Mouse (Mus musculus): ENCODE data around the gene Plcb3. TPM values are rescaled to one million over a fixed set of nuclear protein-coding genes. Genes with fewer than 3 reads are reported as not detected.
A peak's percentile ranks its signal among the peaks of the same experiment; 100 is the strongest.

Plcb3 gene
- total RNA-seq, 2 experiments from 2014 or later = 9.8 to 10.4 TPM

DNA sequence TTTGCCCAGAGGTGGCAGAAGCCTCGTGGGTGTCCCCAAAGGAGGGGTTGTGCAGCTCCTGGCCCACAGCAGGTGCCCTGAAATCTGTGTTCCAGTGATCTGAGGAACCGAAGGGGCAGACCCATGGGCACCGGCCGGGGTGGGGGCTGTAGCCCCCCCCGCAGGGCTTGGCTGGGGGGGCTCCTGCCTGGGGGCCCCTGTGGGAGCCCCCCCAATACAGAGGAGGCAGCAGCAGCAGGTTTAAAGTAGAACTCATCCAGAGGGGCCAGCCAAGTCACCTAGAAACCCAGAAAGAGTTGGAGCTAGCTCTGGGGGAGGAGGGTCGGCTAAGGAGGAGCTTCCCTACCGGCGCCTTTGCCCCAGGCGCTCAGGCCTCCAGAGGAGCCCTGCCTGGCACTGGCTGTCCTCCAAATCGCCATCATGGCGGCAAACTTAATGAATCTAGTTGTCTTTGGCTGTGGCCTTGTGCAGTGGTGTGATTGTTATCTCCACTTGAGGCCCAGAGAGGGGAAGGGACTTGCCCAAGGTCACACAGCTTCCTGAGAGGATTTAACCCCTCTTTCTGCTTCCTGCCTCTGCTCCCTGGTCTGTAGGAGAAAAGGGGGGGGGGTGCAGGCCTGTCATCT is 5.7 kb downstream of the Plcb3 start:
- no peak for DNase-seq

DNA sequence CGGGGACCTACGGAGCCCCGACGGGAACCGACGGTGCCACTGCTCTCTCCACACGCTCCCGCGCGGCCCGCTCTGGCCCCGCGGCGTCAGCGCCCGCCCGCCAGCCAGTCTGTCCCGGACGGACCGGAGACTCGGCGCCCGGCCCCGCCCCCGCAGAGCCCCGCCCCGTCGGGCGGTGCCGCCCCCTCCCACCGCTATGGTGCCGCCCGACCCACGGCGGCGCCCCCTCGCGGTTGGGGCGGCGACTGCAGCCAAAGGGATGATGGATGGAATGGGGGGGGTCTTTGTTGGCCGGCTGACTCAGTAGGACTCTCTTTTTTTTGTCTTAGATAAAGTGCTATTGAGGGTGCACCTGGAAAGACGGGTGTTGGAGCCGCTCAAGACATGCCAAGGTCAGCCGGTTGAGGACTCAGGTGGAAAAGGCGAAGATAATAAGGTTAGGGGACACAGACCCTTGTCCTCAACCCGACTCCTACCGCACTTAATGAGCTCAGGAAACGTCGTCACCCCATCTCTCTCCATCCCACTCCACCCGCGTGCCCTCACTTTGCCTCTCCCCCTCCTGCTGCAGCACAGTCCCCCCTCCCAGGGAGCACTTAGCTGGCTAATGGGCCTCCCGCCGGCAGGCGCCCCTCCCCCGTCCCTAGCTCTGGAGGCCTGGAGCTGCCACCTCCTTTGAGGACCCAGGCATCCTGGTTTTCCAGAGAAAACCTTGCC is 6.4 kb downstream of the Plcb3 start:
- DNase-seq = peak; percentile 82

DNA sequence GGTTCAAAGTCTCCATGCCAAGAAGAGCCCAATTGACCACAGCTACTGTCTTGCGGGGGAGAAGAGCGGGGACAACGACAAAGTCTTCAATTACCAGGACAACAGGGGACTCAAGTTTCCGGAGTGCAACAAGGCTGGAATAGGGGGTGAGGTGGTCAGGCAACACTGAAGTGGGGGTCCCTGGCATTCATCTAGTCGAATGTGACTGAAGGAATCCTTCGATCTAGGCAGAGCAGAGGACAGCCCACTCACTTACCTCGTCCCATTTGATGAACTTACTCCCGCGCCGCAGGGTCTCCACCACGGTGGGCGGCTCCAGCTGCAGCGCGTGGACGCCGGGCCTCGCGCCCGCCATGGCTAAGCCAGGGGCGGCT is 7.0 kb downstream of the Plcb3 start:
- DNase-seq = no peak

DNA sequence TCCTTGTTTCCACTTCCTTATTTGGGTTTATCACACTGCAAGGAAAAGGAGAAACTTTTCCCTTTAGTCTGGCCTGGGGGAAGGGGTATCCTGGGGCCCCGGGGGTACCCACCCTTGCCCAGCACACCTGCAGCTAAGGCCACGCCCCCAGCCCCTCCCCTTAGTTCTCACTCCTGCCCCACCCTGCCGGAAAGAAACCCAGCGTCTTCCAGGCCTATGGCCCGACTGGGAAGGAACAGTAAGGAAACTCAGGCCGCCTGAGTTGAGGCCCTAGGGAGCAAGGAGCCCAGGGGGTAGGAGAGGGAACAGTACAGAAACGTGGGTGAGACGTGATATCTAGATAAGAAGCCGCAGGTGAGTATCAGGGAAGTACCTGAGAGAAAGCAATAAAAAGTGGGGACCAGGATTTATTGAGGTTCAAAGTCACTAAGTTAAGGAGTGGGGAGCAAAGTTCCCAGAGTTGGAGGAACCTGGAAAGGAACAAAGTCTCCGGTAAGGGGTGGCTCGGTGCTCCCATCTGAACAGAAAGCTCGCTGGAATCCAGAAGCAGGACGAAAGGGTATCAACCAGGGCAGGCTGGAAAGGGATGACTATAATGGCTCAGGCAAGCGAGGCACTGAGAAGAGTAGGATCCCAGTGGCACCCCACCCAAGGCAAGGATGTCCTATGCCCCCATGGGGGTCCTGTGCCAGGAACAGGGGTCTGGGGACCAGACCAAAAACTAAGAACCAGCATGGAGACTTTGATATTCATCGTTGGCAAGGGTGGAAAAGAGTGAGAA is 7.6 kb downstream of the Plcb3 start:
- no peak for DNase-seq

DNA sequence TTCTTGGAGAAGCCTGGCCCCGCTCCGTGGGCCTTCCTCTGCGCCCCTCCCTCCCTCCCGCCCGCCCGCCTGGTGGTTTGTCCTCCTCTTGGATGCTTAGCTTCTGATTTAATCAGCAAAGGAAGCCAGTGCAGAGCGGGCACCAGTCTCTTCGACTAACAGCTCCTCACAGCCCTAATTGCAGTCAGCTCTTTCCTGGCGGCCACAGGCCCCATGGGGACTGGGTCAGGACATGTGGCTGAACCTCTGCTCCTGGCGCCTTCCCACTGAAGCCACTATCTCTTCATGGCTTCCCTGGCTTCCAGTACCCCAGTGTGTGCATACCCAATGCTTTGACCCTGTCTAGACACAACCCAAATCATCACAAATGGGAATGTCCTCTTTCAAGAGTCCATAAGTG is 19.8 kb downstream of the Plcb3 start:
- DNase-seq = no peak

DNA sequence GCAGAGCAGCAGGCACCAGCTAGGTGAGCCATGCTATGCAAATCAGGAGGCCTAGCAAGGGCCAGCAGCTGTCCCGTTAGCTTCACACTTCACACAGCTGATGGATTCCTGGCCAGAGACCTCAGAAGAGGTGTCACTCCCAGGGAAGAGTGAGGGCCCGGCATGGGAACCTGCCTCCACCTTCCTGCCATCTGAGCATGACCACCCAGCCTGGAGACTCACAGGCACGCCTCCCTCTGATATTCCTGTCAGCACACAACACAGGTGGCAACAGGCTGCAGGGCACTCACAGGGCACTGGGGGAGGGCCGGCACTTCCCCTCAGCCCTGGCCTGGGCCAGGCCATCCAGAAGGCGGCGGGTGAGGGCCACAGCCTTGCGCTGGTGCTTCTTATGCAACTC is 20.8 kb downstream of the Plcb3 start:
- no peak for DNase-seq

DNA sequence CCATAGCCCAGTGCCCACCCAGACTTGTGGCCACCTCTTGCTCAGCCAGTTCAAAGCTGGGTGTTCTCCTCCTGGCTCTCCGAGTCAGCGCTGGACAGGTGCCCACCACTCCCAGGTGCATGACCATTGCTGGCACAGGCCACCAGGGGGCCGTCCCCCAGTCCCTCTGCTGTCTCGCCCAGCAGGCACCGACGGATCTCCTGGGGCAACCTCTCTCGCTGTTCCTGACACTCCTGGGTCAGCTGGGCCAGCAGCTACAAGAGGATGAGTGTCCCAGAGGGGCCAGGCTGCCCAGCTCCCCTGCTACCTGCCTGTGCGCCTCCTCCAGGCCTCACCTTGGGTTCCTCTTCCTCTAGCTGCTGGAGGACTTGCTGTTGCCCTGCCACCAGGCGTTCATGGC is 22.2 kb downstream of the Plcb3 start:
- DNase-seq = no peak

DNA sequence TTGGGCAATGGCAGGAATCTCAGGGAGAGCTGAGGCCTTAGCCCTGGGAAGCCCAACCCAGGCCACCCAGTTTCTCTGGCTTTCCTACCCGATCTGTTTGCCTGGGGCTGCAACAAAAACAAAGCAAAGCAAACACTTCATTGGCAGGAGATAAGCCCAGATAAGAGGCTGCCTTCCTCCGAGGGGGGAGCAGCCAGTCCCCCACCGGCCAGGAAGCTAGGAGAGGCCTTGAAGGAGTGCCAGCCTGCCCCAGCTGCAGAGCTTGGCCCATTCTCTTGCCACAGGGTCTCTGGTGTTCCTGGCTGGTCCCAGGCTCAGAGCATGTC is 23.6 kb downstream of the Plcb3 start:
- peak; percentile 52 for DNase-seq

DNA sequence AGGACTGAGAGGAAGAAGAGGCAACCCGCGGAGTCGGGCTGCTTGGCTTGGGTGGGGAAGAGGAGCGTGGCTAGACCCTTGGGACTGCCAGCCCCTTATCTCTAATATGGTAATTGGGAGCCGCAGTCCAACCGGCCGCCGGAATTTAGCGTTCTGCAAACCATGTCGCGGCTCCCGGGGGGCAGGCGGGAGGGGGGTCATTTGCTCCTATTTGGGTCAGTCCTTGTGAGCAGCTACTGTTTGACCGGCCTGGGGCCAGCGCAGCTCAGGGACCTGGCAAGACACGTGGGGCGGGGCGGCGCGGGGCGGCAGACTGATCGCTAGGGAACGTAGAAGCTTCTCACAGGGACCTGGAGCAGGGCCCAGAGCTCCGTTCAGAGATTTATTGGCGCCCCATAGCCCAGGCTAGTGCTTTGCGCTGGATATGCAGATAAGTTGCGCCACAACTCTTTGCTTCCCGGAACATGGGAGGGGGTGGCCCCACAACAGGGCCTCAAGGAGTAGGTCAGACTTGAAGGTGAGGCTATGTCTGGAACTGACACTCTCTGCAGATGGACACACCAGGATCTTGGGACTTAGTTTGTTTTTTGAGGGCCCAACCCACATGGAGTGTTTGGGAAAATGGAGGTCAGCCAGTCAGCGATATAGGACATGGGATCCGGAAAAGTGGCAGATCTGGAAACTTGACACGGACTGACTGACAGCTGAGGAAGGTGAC is 24.1 kb downstream of the Plcb3 start:
- DNase-seq = peak; percentile 85

DNA sequence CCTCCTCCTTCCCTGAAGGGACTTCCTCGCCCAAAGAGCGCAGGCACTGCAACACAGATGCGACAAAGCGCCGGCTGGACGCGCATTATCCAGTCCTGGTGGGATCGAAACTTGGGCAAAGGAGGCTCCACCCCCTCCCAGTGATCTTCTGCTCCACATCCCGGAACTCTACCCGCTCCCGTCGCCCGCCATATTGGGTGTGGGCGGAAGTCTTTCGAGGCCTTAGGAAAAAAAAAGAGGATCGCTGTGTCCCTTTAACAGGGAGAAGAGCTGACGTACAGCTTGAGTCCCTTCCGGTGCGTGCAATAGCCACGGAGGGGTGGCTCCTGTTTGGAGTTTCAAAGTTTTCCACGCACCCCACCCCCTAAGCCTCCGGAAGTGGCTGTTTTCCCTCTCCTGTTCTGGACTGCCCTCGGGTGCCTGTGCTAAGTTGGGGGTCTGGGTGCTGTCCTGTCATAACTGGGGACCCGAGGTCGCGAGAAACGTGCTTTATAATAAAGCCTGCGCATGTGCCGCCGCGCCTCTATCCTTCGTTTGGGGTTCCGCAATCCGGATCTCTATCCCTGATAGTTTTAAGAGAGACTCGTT is 24.8 kb downstream of the Plcb3 start:
- DNase-seq = peak; percentile 96

DNA sequence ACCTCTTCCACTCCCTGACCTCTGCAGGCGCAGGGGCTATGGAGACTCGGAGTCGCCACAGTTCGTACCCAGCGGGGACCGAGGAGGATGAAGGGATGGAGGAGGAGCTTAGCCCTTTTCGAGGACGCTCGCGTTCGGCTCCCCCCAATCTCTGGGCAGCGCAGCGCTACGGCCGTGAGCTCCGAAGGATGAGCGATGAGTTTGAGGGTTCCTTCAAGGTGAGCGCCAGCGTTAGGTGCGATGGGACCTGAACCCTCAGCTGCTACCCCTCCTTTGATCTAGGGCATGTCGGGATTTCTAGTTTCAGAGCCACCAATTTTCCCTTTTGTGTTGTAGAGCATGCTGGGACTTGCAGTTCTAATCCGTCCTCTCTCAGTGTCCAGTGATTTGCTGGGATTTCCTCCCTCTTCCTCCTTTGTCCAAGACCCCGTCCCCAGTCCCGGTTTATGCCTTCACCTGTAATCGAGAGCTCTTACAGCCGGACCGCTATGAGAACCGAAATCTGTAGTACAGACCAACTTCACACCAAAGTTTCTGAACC is 25.6 kb downstream of the Plcb3 start:
- peak; percentile 50 for DNase-seq

DNA sequence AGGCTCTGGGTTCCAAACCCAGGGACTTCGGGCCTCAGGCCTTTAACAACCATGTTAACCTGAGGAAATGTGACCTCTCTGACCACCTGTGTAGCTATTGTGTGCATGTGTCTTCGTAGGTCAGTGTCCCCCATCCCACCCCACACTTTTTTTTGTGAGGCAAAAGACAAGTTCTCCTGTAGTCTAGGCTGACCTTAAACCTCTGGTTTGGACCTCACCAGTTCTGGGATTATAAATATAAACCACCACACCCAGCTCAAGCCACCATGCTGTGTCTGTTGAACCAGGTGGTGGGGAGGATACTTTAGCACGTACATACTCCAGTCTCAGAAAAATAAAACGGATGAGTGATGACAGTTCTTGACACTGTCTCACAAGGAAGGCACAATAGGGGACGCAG is 26.3 kb downstream of the Plcb3 start:
- no peak for DNase-seq

DNA sequence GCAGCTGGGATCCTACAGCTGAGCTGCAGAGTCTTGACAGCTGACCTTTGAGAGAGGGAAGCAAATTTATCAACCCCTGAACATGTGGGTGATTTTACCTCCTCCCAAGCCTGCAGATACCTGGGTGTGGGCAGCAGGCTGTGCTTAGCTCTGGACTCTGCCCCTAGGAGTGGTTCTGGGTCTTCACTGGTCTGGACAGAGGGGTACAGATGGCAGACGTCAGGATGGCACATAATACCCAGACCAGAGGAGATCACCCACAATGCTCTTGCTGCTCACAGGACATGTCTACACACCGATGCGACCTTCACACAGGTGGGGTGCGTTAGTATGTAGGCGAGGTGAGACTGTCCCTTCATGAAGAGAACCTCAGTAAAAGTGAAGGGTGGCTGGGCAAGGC is 26.7 kb downstream of the Plcb3 start:
- no peak for DNase-seq

DNA sequence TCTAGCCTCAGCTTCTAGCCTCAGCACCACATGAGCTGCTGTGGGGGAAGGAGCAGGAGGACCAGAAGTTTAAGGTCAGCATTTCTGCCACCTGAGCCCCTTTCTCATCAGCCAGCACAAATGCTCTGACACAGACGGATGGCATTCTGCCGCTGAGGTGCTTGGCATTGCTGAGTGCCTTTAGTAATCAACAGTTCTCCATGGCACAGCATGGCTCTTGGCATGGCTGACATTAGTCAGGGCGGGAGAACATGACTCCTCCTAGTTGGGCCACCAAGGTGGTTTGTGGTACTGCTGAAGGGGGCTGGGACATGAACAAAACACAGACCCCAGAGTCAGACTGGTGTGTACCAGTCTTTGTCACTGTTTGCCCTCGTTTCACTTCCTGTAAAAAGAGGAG is 28.1 kb downstream of the Plcb3 start:
- no peak for DNase-seq

DNA sequence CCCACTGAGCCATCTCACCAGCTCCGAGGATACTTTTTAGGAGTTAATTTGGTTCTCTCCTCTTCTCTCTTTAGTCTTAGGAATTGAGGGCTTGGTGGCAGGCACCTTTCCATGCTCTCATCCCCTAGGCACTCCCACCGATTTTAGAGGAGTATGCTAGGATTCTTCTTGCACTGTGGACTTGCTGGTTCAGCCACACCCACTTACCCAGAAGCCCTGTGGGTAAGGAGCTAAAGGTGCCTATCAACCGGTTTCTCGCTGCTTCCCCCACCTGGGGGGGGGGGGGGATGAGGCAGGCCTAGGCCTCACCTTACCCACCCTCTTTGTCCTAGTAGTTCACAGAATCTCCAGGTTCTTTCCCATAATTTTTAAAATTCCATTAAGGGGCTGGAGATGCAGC is 28.5 kb downstream of the Plcb3 start:
- no peak for DNase-seq

DNA sequence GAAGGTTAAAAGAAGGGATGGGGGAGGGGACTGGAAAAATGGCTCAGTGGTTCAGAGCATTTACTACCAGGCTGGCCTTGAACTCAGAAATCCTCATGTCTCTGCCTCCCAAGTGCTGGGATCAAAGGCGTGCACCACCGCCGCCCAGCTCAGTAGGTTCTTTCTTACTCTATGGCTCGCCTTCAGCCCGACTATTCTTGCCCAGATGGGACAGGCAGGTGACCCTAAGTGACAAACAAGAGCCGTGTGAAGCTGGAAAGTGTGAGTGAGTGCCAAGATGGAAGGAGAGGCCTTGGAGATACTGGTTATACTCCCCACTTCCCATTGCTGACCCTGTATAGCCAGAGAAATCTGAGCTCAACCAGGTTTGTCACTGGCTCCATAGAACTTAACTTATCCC is 32.6 kb downstream of the Plcb3 start:
- DNase-seq = no peak

DNA sequence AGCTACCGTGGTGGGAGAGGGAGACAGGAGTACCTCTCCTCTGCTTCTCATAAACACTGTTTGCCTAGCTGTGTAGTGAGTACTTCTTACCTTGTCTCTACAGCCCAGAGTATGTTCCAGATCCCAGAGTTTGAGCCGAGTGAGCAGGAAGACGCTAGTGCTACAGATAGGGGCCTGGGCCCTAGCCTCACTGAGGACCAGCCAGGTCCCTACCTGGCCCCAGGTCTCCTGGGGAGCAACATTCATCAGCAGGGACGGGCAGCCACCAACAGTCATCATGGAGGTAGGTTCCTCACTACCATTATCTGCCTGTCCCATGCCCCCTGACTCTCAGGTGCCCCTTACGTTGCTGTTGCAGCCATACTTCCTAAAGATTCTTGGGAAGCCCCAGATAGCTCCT is 33.5 kb downstream of the Plcb3 start:
- no peak for DNase-seq

DNA sequence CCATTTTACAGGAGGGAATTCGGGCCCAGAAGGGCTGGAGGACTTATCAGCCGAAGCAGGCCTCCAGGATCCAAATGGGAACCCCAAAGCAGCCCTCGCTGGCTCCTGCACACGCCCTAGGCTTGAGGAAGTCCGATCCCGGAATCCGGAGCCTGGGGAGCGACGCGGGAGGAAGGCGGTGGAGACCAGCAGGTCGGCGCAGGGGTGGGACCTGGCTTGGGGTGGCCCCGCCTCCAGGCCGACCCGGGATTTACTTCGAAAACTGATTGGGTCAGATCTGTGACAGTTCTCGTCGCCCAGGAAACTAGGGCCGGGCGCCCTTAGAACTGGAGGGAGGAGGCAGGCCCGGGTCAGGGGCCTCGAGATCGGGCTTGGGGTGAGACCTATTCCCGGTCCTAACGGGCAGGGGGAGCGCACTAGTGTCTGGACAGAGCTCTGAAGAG is 34.0 kb downstream of the Plcb3 start, which contains the start of gene Gpr137:
Gpr137 (minus strand) TSS at position 232 of the 443 bp plus-strand sequence.
- peak; percentile 97 for DNase-seq

DNA sequence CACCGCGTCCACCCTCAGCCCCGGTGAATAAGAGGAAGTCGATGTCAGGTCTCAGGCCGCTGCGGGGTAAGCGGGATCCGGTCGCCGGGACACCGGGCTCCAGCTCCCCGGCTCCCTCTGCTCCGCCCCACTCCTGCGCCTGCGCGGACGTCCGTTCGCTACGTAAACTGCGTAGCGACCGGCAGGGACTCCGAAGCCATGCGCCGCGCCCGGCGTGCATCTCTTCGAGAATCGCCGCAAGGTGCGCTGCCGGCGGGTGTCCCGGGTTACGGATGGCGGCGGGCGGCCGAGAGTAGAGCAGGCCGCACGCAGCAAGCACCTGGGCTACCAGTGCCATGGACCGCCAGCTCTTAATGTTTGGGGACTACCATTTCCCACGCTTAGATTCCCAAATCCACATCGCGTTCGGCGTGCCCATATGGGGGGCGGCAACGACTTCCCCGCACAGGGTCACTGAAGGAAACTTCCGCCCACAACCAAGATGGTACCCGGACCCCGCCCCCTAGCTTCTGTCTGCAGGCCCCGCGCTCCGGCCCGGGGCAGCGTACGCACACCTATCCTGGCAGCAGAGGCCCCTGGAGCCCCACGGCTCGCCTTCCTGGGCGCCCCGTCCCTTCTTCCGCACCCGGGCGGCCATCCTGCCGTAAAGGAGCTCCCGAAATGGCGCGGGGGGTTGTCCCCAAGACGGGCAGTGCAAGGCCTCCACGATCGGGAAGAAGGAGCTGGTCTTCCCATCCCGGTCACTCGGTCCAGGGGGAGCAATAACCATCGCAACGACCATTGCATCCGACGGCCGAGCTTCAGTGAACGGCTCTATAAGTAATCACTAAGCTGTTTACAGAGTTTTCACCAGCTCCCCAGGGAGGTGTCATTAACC is 34.7 kb downstream of the Plcb3 start, which contains the start of gene Bad:
Bad (plus strand) TSS at position 490 of the 877 bp plus-strand sequence.
- DNase-seq = peak; percentile 92

DNA sequence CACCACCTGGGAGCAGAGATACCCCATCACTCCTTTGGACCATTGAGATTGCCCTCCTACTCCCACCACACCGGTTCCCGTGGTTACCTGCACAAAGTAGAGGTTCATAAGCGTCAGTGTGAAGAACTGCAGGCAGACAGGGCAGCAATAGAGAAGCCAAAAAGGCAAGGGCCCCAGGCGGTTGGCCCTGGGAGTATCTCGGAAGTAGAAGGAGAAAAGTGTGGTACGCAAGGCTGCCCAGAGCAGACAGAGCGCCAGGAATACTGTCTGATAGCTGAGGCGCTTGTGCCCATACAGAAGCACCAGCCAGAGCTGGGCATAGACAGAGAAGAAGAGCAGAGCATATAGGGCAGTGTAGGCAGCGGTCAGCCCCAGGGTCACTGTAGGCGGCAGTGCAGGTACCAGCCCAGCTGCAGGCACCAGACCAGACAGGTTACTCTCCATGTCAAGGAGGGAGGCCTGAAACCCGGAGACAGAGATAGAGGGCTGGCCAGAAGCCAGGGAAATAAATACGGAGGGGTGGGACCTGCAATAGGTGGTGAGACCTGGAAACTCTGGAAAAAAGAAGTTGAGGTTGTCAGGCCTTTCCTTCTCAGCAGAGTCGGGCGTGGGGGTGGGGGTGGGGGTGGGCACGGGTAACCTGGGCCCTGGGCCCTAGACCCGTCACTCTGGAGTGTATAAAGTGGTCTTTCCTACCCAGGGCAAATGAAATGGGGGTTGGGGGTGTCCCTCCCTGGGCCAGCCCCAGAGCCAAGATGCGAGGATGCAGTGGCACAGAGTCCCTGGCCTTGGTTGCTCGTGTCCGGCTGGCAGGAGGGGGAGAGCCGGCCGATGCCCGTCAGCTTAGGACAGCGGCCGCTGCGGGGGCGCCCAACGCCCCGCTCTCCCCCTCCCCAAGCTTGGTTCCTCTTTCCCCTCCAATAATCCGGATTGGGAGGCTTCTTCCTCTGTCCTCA is 35.6 kb downstream of the Plcb3 start:
- DNase-seq = no peak

Data from gastrocnemius, postnatal 25 days (tissue).